Mouse (Mus musculus) kidney, postnatal 36 days (tissue): ENCODE data around the gene Cib1.

Experiments
- DNase-seq, 2 experiments: peaks; one replicate each; pipeline ENCODE4 v3.0.0; 2021 to 2022; ENCODE audit warnings: mixed read lengths in 2 of 2

Cib1 gene

GRCm38 (mm10) chr7:80182139-80182538 is 50.5 kb downstream of the Cib1 start:
- DNase-seq: no peak

GRCm38 (mm10) chr7:80181078-80181477 is 51.5 kb downstream of the Cib1 start:
- DNase-seq: no peak

DNA sequence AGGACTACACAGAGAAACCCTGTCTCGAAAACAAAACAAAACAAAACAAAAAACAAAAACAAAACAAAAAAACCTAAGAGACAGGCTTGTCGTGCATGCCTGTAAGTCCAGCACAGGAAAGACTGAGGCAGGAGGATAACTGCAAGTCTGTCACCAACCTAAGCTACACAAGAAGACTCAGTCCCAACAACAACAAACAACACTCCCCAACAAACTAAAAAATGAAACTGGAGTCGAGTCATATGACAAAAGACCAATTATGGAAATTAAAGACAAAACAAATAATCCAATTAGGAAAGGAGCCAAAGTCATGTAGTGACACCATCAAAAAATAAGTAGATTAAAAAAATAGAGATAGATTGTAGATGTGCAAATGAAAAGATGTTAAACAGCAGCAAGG is 52.4 kb downstream of the Cib1 start:
- DNase-seq: no peak

GRCm38 (mm10) chr7:80179790-80180189 is 52.8 kb downstream of the Cib1 start:
- no peak for DNase-seq

- DNase-seq: no peak
Observed at GRCm38 (mm10) chr7:80179327-80179726, 53.3 kb downstream of the Cib1 start.

DNA sequence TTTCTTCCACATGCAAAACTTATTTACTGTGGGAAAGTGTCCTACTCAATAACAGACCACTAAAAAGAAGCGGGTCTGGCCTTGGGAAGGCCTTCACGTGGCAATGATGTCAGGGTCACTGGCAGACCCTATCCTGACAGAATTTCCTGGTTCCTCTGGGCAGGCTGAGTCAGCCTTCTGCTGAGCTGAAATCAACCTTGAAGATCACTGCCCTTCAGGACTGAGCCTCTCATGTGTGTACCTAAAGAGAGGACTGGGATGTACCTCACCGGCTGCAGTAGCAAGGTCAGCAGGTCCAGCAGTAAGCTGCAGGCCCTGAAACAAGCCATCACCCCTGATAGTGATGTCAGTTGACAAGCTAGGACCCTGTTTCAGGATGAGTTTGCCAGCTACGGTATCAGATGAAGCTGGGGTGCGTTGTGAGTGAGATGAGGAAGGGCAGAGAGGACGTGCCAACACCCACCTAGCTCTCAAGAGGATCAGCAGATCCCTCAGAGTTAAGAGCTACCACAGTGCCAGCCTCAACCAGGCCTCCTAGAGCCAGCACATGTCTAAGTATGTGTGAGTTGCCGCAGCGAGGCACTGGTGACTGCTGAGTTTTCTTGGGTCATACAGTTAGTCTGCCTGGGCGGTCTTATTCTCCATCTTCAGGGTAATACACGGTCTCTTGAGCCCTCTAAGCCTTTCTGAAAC is 54.4 kb downstream of the Cib1 start:
- DNase-seq: no peak

DNA sequence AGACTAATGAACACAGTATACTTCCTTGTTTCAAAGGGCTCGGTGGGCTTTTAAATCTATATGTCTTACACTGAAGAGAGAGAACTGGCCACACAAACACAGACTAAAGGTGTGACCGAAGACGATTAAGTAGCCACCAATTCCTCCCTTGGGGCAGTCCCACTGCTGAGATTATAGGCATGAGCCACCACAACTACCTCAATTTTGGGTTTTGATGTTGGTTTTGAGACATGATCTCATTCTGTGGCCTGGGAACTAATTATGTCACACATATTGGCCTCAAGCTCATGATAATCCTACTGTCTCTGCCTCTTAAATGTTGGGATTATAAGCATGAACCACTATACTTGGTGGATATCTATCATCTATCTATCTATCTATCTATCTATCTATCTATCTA is 55.2 kb downstream of the Cib1 start:
- no peak for DNase-seq
